Mouse (Mus musculus): ENCODE results near the gene Gm21983.

GRCm38 (mm10) chr7:27192434-27192833 is 11.5 kb upstream of the Gm21983 start:
- no peak for TF ChIP-seq EP300 (IDR thresholded peaks at IDR 0.05; ENCODE audit: insufficient read depth, low read depth, low read length)
- TF ChIP-seq POLR2A (IDR thresholded peaks at IDR 0.05; ENCODE audit: insufficient read depth, low read depth, low read length), result no peak

Data from heart, adult 2 months (tissue).